Mouse (Mus musculus) monocyte, adult 2 months (primary cell): Measurements from ENCODE around the gene Hspa12b.

Experiments
- DNase-seq, 2 experiments: peaks; one replicate each; pipeline ENCODE4 v3.0.0; 2022; ENCODE audit warnings: low spot score in 2 of 2, low read depth in 1 of 2

Gene Hspa12b

DNA sequence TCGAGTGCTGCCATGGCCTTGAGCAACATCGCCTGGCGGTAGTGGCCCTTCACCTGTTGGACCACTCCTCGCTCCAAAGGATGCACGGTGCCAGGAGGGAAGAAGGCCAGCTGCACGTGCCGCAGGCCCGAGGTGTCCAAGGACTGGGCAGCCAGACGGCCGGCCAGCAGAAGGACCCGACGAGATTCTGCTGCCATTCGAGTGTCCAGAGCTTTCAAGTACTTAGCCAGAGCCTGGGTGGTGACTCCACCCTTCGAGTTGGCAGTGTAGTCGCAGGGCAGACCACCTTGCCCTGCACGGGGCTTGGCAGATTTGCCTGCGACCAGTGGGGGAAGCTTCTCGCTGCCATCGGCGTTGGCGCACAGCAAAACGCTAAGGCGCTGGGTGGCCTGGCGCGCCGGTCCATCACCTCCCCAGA, 51.8 kb downstream of the Hspa12b start:
- no peak for DNase-seq

GRCm38 (mm10) chr2:131179246-131179886, 52.3 kb downstream of the Hspa12b start:
- DNase-seq, result peak in 1 of 2 experiments; percentile 19

GRCm38 (mm10) chr2:131179990-131180587, 53.0 kb downstream of the Hspa12b start, which contains the start of gene Cenpb:
TSS of gene Cenpb (minus strand) at chr2:131180067.
- peak in 1 of 2 experiments; percentile 72 for DNase-seq

DNA sequence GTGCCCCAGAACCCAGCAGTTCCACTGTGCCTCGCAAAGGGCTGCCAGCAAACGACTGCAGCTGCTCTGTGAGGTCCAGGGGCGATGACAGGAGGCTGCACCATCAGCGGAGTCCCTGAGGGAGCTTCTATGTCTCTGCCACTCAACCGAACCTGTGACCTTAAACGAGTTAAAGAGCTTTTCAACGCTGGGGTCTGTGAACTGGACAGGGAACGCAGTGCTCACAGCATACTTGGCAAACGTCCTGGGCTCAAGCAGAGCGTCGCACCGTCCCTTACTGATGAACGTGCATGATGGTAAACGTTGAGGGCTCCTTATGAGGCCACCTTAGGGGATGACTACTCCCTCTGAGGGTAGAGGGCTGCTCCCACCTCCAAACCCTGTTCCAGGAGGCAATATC, 59.3 kb downstream of the Hspa12b start:
- DNase-seq, result no peak

GRCm38 (mm10) chr2:131186771-131187601, 59.9 kb downstream of the Hspa12b start, which contains the start of the genes Cdc25b and Spef1:
TSS of gene Cdc25b (plus strand) at chr2:131186949.
TSS of gene Spef1 (minus strand) at chr2:131187282.
- peak in 1 of 2 experiments; percentile 72 for DNase-seq

GRCm38 (mm10) chr2:131187602-131187922, 60.5 kb downstream of the Hspa12b start:
- no peak for DNase-seq

DNA sequence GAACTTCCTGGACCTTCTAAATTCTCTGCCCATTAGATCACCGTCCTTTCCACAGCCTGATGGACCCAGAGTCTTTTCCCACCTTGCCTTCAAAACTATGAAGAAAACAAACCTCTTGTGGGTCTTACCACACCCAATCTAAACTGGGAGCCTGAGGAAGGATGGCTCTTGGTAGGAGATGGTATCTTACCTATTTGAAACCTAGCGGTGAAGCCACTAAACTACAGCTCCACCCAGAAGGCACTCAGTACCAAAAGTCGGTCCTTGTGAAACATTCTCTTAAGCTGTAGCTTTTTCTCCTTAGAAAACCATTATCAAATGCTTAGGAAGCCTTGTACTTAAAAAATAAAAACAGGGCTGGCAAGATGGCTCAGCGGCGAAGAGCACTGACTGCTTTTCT, 61.2 kb downstream of the Hspa12b start:
- DNase-seq, result no peak

- DNase-seq, result no peak
These were observed 62.6 kb downstream of the Hspa12b start for GRCm38 (mm10) chr2:131189521-131190309.

- DNase-seq, result no peak
These were observed 63.4 kb downstream of the Hspa12b start for GRCm38 (mm10) chr2:131190344-131191004.

GRCm38 (mm10) chr2:131191005-131191390, 63.9 kb downstream of the Hspa12b start:
- no peak for DNase-seq
